ENCODE assay signal across 11 mouse cellular contexts in the genomic region with DNA sequence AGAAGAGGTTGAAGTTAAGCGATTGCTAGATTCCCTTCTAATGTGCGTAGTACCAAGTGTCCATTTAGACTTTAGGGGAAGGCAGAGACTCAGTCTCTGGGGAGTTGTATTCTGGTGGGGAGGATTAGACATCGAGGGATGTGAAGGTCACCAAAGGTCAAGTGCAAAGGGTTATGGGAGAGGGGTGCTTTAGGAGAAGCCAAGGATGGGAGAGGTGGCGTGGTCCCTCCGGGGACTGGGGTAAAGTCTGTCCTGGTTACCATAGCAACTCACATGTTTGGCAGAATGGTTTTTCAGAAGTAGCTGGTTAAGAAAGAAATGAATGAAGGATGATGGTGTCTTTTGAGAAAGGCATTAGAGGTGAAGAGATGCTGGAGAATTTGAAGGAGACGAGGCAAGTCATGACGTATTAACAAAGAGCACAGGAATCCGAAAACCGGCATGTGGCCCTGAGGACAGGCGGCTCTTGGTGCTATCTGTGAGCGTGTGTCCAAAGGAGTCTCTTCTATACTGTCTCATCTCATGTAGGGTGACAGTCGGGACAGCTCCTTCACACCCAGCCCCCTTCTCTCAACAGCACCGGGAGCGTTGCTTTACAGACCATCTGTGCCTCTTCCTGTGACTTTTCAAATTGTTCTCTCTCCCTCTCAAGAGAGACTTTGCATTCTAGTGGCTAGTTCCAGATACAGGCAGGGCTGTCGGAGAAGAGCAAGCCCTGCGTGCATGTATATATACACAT.
DNase-seq lines count a peak whose midpoint lies in the region; ATAC-seq lines count a peak whose summit lies in the region.
"Had no signal": no experiment of that assay in that cellular context is flagged by ENCODE, and none has a peak within 500 bp of the region (broad histone marks: within the 10 kb centered on the region; RNA-seq: fewer than 3 reads in every experiment).

No protein-coding gene starts in this region.

- 52% methylated on average over 16 of the region's 16 CpGs for WGBS in neural tube, embryonic 13.5 days
- 65% methylated on average over 16 of the region's 16 CpGs for WGBS in limb, embryonic 10.5 days

- intact Hi-C loops in left cerebral cortex, postnatal 14 days (cut with DNase I), result no loop called here

- H3K9ac ChIP-seq in neural tube, embryonic 13.5 days, result no peak overlapping the region

- peaks cover 23% of the 10 kb centered on the region for H3K4me1 ChIP-seq in neural tube, embryonic 13.5 days (replicated peaks)
- peaks cover 5% of the 10 kb centered on the region; the same call in 1 of the 2 replicates for H3K4me1 ChIP-seq in limb, embryonic 10.5 days

- no peak overlapping the region for H3K27ac ChIP-seq in neural tube, embryonic 13.5 days (replicated peaks)
- H3K27ac ChIP-seq in limb, embryonic 10.5 days, result no peak overlapping the region

- H3K27me3 ChIP-seq in neural tube, embryonic 13.5 days, result no peaks in the 10 kb centered on the region
- H3K27me3 ChIP-seq in limb, embryonic 10.5 days (ENCODE audit: low read depth, poor library complexity, severe bottlenecking), result peaks cover 14% of the 10 kb centered on the region; the same call in 1 of the 2 replicates

- H3K9me3 ChIP-seq in neural tube, embryonic 13.5 days, result no peaks in the 10 kb centered on the region
- no peaks in the 10 kb centered on the region for H3K9me3 ChIP-seq in limb, embryonic 10.5 days (replicated peaks)
- H3K9me3 ChIP-seq: G1E had no signal

- DNase-seq in neural tube, embryonic 10.5 days (ENCODE audit: extremely low spot score, low spot score), result no peak
- DNase-seq in frontal cortex, postnatal 36 days (ENCODE audit: low spot score in 2 of 2), result peak; percentile 39 to 64
- DNase-seq in left cerebral cortex, postnatal 14 days (ENCODE audit: low spot score in 2 of 2), result peak; percentile 46 to 61
- DNase-seq in adrenal gland, postnatal 25 days, result no peak
- DNase-seq in limb, embryonic 10.5 days (ENCODE audit: low spot score), result no peak
- DNase-seq in adrenal gland, adult (ENCODE audit: inconsistent age in 2 of 2, low spot score in 1 of 2), result no peak
- DNase-seq: cerebellum, adult 18-20 months; kidney, adult 11 months; spleen, adult 18-20 months had no signal

- H3K36me3 ChIP-seq in neural tube, embryonic 13.5 days, result no peaks in the 10 kb centered on the region
- H3K36me3 ChIP-seq in limb, embryonic 10.5 days, result no peaks in the 10 kb centered on the region
- H3K36me3 ChIP-seq: G1E had no signal

- H3K4me3 ChIP-seq in neural tube, embryonic 13.5 days, result no peak overlapping the region
- no peak overlapping the region for H3K4me3 ChIP-seq in limb, embryonic 10.5 days

- ATAC-seq in neural tube, embryonic 13.5 days (ENCODE audit: low read depth), result peak; percentile 50; the same call in 1 of the 2 replicates

- no peak overlapping the region for H3K4me2 ChIP-seq in neural tube, embryonic 13.5 days

Comparison
In these comparisons a context has a peak if more than half of its experiments do, and no peak if none do; other contexts are left out.
1. DNase-seq: peak in frontal cortex, postnatal 36 days (2 of 2) and left cerebral cortex, postnatal 14 days (2 of 2); none in neural tube, embryonic 10.5 days (single experiment), adrenal gland, postnatal 25 days (single experiment), limb, embryonic 10.5 days (single experiment) and adrenal gland, adult (0 of 2).